Mouse (Mus musculus) MN1 (cell line): ENCODE data around the gene Gm20767.
"Not testable (repeated sequence)": the region's sequence is repeated elsewhere in the genome, so short reads cannot be mapped to it uniquely, and the experiment has no call there.

Experiments used
- DNase-seq: peaks from one replicate; pipeline ENCODE4 v3.0.0-alpha.2; 2016; ENCODE audit warnings: low spot score

The Gm20767 gene

GRCm38 (mm10) chr13:120139946-120140345 is at the start of gene Gm20767:
Gene Gm20767, plus strand, starts transcription at chr13:120140246.
- DNase-seq, result not testable (repeated sequence)

- not testable (repeated sequence) for DNase-seq
Measured at GRCm38 (mm10) chr13:120092950-120093349, 47.1 kb upstream of the Gm20767 start.

GRCm38 (mm10) chr13:120096241-120096937 is 43.7 kb upstream of the Gm20767 start:
- not testable (repeated sequence) for DNase-seq

GRCm38 (mm10) chr13:120096938-120097256 is 43.1 kb upstream of the Gm20767 start:
- not testable (repeated sequence) for DNase-seq

GRCm38 (mm10) chr13:120099327-120099726 is 40.7 kb upstream of the Gm20767 start:
- DNase-seq, result not testable (repeated sequence)

GRCm38 (mm10) chr13:120106504-120106903 is 33.5 kb upstream of the Gm20767 start:
- DNase-seq, result not testable (repeated sequence)

GRCm38 (mm10) chr13:120107000-120107399 is 33.0 kb upstream of the Gm20767 start:
- DNase-seq, result not testable (repeated sequence)

GRCm38 (mm10) chr13:120142348-120142747 is 2.3 kb downstream of the Gm20767 start:
- not testable (repeated sequence) for DNase-seq

GRCm38 (mm10) chr13:120149660-120150407 is 9.8 kb downstream of the Gm20767 start:
- DNase-seq, result not testable (repeated sequence)

- DNase-seq, result not testable (repeated sequence)
Measured at GRCm38 (mm10) chr13:120150589-120150988, 10.5 kb downstream of the Gm20767 start.

GRCm38 (mm10) chr13:120168301-120168700 is 28.3 kb downstream of the Gm20767 start:
- DNase-seq, result not testable (repeated sequence)

GRCm38 (mm10) chr13:120172133-120172532 is 32.1 kb downstream of the Gm20767 start, which contains the start of gene Gm21818:
Gene Gm21818, plus strand, starts transcription at chr13:120172433.
- not testable (repeated sequence) for DNase-seq

- DNase-seq, result not testable (repeated sequence)
Measured at GRCm38 (mm10) chr13:120196189-120196821, 56.3 kb downstream of the Gm20767 start.
